Mouse (Mus musculus): ENCODE results near the gene Sorbs2.

Sorbs2 gene

DNA sequence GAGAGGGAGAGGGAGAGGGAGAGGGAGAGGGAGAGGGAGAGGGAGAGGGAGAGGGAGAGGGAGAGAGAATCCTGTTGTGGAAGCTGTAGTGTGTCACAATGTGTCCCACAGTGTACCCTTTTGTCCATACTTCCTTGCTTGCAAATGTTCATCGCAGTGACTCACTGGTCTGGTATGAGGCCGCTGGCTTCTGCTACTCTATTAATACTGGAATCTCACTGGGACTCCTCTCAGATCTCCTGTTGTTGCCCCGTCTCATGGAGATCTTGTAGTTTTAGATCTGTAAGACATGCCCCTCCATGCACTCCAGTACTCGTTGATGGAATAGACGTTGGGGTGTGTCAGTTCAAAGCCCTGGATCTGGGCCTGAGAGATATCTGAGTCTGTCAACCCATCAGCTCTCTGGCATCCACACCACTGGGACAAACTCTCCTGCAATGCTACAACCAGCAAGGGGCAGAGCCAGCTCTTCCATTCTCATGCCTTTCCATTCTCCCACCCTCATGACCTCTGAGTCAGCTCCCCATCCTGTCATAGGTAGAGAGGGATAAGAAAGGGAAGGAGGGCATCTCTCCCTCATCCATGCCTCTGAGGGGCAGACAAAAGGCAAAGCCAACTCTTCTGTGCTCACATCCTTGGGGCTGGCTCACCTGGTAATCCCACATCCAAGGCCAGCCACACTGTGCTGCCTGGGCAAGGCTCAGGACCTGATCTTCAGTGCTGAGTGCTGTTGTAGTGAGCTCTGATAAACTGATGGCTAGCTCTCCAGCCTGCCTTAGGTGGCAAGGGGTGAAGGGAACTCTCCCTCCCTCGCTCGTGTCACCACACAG, 72.3 kb downstream of the Sorbs2 start:
- no peak for DNase-seq (ENCODE audit: low spot score)

DNA sequence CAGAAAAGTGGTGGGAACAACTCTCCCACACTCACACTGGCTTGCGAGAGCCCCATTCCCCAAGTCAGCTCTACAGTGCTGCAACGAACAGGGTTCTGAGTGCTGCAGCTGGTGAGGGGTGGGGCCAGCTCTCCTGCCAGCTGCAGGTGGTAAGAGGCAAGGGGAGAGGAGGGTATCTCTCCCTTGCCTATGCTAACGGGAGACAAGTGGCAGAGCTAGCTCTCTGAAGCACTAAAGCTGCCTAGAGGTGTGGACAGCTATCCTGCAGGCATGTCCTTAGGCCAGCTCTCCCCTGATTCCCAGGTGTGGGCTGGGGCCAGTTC, 72.9 kb downstream of the Sorbs2 start:
- no peak for DNase-seq (ENCODE audit: low spot score)

- no peak for DNase-seq (ENCODE audit: low spot score)
Observed at GRCm38 (mm10) chr8:45583856-45584255, 76.3 kb downstream of the Sorbs2 start.

DNA sequence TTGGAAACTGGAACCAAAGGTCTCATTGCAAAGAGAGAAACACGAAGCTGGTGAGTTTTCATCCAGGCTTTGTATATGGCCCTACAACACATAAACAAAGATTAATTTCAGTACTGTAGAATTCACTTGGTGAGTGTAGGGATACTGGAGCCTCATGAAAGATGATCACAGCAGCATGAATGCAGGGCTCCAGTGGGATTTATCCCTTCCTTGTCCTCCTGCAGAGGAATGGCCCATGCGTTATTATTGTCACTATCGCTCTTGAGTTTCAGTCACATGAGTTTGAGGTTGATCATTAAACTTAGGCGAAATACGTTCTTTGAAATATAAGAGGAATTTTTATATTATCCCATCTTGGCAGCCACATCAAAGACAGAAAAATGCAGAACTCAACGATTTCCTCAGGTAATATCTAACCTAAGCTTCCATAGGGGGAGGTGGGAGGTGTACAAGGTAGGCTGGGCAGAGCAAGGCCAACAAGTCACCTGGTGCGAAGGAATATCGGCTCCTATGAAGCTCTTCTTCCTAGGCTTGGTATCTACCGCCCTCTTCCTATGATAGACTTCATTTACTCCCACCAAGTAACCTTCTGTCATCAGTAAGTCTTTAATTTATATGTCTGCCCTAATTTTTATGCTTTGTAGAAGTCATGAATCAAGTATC, 76.9 kb downstream of the Sorbs2 start:
- DNase-seq (ENCODE audit: low spot score), result no peak

DNA sequence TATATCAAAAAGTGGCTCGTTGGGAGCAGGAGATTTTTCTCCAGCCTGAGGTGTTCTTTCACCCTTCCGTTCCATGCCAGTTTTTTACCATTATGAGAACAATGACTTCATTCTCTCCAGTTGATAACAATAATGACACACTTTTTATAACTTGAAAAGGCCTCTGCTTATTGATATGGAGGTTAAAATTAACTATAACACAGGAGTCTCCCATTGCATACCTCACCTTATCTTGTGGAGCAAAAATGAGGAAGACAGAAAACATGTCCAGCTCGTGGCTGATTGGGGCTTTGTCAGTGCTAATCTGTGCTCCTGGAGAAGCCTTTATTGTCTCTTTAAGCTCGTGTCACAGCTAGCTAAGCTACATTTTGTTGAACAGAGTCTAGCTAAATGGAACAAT, 77.6 kb downstream of the Sorbs2 start:
- DNase-seq (ENCODE audit: low spot score), result no peak

DNA sequence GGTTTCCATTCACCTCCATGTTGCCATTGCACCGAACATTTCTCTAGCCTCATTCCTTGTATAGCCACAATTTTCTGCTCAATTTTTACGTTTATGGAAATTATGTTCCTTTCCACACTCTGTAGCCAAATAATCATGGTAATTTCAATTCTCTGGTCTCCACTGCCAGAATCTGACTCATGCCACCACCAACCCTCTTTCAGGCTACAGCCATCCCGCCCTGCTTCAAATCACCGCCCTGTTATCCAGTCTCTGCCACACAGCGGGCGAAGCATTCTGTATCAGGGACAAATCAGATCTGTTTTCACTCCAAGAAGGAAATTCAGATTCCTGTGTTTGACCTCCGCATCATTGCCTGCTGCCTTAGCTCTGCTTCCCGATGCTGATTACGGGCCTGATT, 79.4 kb downstream of the Sorbs2 start:
- DNase-seq (ENCODE audit: low spot score), result no peak

- no peak for DNase-seq (ENCODE audit: low spot score)
Observed at GRCm38 (mm10) chr8:45591888-45592287, 84.3 kb downstream of the Sorbs2 start.

DNA sequence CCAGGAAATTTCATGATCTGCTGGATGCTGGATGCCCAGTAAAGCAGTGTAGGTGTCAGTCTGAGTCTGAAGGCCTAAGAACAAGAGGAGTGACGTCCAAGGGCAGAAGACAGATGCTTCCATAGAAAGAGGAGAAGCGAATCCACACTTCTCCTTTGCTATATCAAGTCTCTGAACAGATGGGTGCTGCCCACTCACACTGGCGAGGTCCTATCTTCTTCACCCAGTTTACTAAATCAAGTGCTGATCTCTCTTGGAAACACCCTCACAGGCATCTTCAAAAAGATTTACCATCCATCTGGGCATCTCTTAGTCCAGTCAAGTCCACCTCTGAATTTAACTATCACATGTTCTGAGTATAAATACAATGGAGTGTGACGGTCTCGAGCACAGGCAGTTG, 86.1 kb downstream of the Sorbs2 start:
- DNase-seq (ENCODE audit: low spot score), result no peak

DNA sequence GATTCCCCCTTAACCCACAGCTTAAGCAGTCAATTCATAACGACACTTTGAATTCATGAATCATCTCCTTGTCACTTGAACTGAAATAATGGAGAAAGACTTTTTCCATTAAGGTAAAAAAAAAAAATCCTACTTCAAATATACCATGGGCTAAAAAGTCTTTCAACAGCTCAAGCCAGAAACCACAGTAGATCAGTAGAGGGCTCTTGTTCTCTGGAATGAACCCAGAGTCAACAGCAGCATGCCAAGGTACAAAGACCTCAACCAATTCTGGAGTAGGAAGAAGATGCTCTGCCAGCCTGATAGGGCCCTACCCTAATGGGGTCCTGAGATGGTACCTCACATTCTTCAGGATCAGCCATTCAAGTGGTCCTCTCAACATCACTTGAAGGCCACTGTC, 88.4 kb downstream of the Sorbs2 start:
- no peak for DNase-seq (ENCODE audit: low spot score)

- no peak for DNase-seq (ENCODE audit: low spot score)
Observed at GRCm38 (mm10) chr8:45596591-45596990, 89.0 kb downstream of the Sorbs2 start.

- DNase-seq (ENCODE audit: low spot score), result no peak
Observed at GRCm38 (mm10) chr8:45597631-45598420, 90.2 kb downstream of the Sorbs2 start.

GRCm38 (mm10) chr8:45598883-45599282, 91.3 kb downstream of the Sorbs2 start:
- no peak for DNase-seq (ENCODE audit: low spot score)

GRCm38 (mm10) chr8:45602019-45602418, 94.4 kb downstream of the Sorbs2 start:
- DNase-seq (ENCODE audit: low spot score), result peak; percentile 12

DNA sequence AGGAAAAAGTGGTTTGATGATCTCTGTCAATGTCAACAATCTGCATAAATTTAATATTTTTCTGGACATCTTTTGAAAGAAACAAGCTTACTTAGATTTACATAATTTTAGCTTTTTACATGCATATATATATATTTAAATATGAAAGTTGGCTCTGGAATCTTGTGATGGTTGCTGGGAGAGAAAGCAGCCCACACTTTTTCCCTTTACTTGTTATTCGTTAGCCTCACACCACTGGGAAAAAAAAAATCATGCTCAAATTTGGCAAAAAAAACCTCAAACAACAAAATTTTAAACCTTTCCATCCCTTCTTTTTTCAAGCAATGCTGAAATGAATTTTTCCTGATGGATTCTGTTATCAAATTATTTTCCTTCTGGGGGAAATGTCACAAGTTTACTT, 97.8 kb downstream of the Sorbs2 start:
- DNase-seq (ENCODE audit: low spot score), result no peak

GRCm38 (mm10) chr8:45607012-45607411, 99.4 kb downstream of the Sorbs2 start:
- no peak for DNase-seq (ENCODE audit: low spot score)

DNA sequence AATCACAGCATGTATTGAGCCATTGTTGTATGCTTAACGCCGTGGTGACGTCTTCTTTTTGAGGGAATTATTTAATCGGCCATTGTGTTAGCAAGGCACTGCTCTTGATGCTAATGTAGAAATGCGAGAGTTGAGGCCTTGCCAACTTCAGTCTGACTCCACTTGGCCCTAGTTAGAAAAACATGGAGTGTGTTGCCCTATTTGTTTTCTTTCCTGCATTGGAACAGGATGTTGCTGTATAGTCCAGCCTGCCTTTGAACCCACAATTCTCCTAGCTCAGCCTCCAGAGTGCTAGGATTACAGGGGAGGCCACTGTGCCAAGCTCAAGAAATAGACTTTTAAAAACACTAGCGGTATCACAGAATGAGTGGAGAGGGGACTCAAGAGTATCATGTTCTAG, 100.8 kb downstream of the Sorbs2 start:
- DNase-seq (ENCODE audit: low spot score), result no peak

GRCm38 (mm10) chr8:45610426-45611215, 103.0 kb downstream of the Sorbs2 start:
- no peak for DNase-seq (ENCODE audit: low spot score)

- DNase-seq (ENCODE audit: low spot score), result no peak
Observed at GRCm38 (mm10) chr8:45611320-45611719, 103.7 kb downstream of the Sorbs2 start.

DNA sequence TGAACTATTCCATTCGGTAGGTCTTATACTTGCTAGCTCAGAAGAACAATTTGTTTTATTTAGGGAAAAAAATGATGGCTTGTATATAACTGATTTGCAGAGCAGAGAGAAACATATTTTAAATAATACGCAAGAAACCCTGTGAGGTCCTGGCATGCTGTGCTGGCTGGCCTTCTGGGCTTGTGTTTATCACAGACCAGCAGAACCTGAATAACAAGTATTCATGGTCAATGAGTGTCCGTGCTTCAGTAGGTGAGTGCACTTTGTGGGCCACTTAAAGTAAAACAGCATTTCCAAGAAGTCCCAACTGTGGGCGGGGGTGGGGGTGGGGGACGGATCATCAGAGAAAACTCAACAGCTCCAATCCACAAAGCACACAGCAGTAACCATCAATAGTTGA, 107.0 kb downstream of the Sorbs2 start:
- DNase-seq (ENCODE audit: low spot score), result no peak

DNA sequence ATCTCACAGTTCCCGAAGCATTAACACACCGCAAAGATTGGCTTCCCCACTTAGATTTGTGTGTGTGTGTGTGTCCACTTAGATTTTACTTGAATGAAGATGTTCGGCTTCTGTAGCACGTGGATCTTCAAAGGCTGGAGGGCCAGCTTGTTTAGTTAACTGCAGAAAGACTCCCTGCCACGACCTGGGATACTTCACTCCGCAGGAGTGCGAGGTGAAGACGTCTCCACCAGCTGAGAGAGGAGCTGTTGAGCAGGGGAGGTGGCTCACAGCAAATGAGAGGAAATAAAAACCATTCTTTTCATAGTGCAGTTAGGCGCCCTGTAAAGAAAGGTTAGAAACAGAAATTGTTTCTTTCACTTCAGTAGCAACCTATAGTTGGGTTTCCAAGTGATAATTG, 107.5 kb downstream of the Sorbs2 start:
- DNase-seq (ENCODE audit: low spot score), result no peak

- no peak for DNase-seq (ENCODE audit: low spot score)
Observed at GRCm38 (mm10) chr8:45615551-45615950, 108.0 kb downstream of the Sorbs2 start.

DNA sequence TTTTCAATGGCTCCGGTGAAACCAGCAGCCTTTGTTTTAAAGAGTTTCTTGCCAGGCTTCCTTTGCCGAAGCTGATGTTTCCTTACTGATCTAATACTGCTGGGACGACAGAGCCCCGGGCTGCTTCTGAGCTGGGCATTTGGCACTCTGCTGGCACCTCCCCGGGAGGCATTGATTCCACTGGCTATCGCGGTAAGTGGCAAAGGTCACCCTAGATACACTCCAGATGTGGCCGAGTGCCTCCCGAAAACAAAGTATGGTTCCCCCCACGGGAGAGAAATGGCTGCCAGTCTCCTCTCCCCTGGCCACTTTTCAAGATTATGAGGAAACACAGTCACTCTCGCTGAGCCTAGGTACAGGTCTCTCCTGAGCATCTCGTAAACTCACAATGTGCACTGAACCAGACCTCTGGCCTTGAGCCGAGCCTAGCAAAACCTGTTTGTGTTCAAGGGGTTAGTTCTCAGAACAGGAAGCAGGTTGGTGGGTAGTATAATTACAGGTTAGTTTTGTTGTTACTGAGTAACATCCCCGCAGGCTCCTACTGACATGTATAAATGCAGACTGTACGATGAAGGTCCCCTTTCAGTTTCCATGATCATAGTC, 114.1 kb downstream of the Sorbs2 start:
- DNase-seq (ENCODE audit: low spot score), result no peak

Measured in ovary, postnatal 14 days (tissue).